Mouse (Mus musculus) limb, embryonic 10.5 days (tissue): ENCODE measurements around the gene Dscam. TPM values are rescaled to one million over a fixed set of nuclear protein-coding genes. Genes with fewer than 3 reads are reported as not detected.

Source experiments
- DNase-seq: peaks from one replicate; pipeline ENCODE4 v3.0.0-alpha.2; 2017; ENCODE audit warnings: low spot score
- H3K27ac ChIP-seq: fragments of 300-500 bp; sonication (generic); 2 replicates; pipeline ENCODE4 v1.5.1; 2016; ENCODE audit warnings: mild to moderate bottlenecking
- H3K27me3 ChIP-seq: fragments of 300-500 bp; sonication (generic); 2 replicates; pipeline ENCODE4 v1.6.1; 2016; ENCODE audit warnings: low read depth, mild to moderate bottlenecking; ENCODE audit not compliant: poor library complexity, severe bottlenecking
- H3K36me3 ChIP-seq: fragments of 300-500 bp; sonication (generic); 2 replicates; pipeline ENCODE4 v1.6.1; 2016; ENCODE audit warnings: mild to moderate bottlenecking, moderate library complexity
- H3K4me1 ChIP-seq: fragments of 300-500 bp; sonication (generic); 2 replicates; pipeline ENCODE4 v1.6.1; 2016
- H3K4me3 ChIP-seq: fragments of 300-500 bp; sonication (generic); 2 replicates; pipeline ENCODE4 v1.5.1; 2016; ENCODE audit warnings: mild to moderate bottlenecking, moderate library complexity
- H3K9me3 ChIP-seq: fragments of 300-500 bp; sonication (generic); replicated peaks from 2 replicates; pipeline ENCODE4 v1.6.1; 2016; ENCODE audit warnings: mild to moderate bottlenecking
- WGBS: fragments of 180-500 bp; shearing (Covaris S2); methylation state at CpG from one replicate; pipeline ENCODE4 v1.1.7; 2016; 5-methylcytosine and 5-hydroxymethylcytosine counted together
- polyA plus RNA-seq: library from polyadenylated mRNA; unstranded; fragments of >200 nt; fragmentation: Nextera tagmentation; extraction: Ambion mirVana; gene quantifications from 2 replicates; pipeline ENCODE4 v1.2.1, GENCODE M21; 2016

Dscam gene
- polyA plus RNA-seq, 1 experiment from 2014 or later: not detected

DNA sequence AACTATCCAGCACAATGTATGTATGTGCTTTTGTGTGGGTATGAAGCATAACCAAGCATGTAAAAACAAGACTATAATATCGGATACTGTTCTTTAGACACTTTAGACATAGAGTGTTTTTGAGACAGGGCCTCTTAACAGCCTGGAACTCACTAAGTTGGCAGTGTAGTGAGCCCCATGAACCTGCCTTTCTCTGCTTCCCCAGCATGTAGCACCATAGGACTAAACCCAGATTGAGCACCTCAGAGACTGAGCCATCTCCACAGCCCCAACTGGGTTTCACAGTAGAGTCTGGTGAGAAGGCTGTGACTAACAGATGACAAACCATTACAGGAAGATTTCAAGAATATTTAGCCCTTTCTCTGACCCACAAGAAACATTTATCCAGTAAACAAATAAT lies 75.1 kb downstream of the Dscam start:
- H3K4me3 ChIP-seq: no peak overlapping the region
- H3K9me3 ChIP-seq: no peaks in the 10 kb centered on the region
- DNase-seq: no peak
- 91% methylated on average over 1 of the region's 1 CpGs for WGBS
- H3K4me1 ChIP-seq: peaks cover 15% of the 10 kb centered on the region
- no peaks in the 10 kb centered on the region for H3K36me3 ChIP-seq
- no peak overlapping the region for H3K27ac ChIP-seq
- peaks cover 36% of the 10 kb centered on the region; the same call in 1 of the 2 replicates for H3K27me3 ChIP-seq

DNA sequence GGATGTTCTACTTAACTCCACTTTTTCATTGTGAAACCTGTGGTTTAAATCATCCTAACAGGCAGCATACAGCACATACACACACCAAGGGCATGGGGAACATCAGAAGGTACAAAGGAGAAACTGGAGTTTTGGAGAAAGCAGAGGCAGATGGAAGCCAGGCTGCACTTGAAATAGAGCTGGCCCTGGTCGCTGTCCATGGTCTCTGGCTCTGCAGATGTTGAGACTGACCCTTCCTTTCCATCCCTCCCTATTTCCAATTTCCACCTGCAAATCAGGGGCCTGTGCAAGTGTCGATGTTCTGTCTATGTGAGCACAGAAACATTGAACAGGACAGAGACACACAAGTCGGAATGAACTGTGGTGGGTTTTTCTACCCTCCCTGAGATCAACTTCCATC lies 81.2 kb downstream of the Dscam start:
- DNase-seq: peak; percentile 46
- Histone ChIP-seq H3K9me3 (no peaks in the 10 kb centered on the region), H3K27me3 (no peaks in the 10 kb centered on the region), H3K36me3 (no peaks in the 10 kb centered on the region), H3K4me3 (no peak overlapping the region), H3K27ac (no peak overlapping the region), H3K4me1 (no peaks in the 10 kb centered on the region)
- WGBS: 60% methylated on average over 3 of the region's 3 CpGs

DNA sequence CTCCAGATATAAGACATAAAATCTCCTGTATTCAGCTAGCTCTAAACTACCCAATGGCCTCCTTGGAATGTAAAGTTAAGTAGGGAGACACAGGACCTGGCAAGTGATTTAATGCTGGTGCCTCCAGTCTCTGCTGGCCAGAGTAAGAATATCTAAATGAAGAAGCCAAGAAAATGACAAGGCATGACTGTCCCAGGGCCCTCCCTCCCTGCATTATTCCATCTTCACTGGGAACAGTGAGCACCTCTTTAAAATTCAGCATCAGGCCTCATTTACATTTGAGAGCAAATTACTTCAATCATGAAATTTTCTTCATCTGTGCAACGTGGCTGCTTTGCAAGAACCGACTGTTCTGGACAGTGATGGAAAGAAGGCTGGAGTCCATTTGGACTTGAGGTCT lies 86.9 kb downstream of the Dscam start:
- no peaks in the 10 kb centered on the region for H3K9me3 ChIP-seq
- H3K27ac ChIP-seq: no peak overlapping the region
- H3K4me1 ChIP-seq: no peaks in the 10 kb centered on the region
- no peaks in the 10 kb centered on the region for H3K27me3 ChIP-seq
- no peak for DNase-seq
- 85% methylated on average over 2 of the region's 2 CpGs for WGBS
- H3K4me3 ChIP-seq: no peak overlapping the region
- H3K36me3 ChIP-seq: no peaks in the 10 kb centered on the region

DNA sequence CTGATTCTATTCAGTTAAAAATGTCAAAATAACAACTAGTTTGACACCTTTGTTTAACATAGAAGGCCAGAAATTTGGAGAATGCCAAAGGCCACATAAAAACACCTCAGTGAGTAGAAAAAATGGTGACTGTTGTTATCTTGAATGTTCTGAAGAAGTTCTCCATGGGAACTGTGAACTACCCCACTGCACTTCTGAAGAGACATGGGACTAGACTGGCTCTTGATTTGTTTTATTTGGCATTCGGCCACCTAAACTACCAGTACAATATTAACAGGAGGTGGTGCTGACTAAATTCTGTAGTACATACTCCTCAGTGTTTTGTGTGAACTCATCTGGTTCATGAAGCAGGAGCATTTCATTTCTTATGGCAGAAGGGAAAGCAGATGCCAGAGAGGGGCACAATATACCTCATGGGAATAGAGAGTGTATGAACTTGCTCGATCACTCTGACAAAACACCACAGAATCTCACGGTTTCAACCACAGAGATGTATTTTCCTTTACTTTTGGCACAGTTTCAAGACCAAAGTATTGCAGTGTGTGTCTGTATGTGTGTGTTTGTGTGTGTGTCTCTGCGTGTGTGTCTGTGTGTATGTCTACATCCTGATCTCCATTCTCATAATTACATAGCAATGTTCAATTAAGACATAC lies 94.5 kb downstream of the Dscam start:
- no peaks in the 10 kb centered on the region for H3K4me1 ChIP-seq
- H3K36me3 ChIP-seq: no peaks in the 10 kb centered on the region
- DNase-seq: no peak
- no peaks in the 10 kb centered on the region for H3K27me3 ChIP-seq
- no peaks in the 10 kb centered on the region for H3K9me3 ChIP-seq
- H3K4me3 ChIP-seq: no peak overlapping the region
- 82% methylated on average over 4 of the region's 4 CpGs for WGBS
- H3K27ac ChIP-seq: no peak overlapping the region

DNA sequence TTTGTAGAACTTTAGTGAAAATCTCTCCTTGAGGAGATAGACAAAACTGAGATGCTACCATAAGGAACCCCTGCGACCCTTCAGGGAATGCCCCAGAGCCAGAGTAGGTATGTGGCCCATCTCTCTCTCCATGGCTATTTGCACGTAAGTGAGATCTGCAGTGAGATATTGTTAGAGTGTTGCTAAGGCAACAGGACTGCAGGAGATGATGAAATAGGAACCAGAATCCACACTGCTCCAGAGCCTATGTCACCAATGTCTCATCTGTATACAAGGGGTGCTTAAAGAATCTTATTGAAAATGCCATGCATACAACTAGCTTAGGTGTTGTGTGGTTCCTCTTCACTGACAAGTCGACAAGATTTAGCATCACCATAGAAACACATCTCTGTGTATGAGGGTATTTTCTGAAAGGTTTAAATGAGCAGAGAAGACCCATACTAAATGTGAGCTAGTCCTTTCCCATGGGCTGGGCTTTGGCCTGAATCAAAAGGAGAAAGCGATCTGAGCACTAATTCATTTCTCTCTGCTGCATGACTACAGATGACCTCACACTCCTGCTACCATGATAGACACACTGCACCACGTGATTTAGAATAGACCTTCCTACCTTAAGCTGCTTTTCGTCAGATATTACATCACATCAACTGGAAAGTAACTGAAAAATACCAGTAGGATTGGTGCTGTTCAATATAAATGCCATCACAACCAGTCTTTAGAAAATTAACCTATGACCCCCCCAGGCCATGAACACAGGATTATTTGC lies 95.2 kb downstream of the Dscam start:
- Histone ChIP-seq H3K36me3 (no peaks in the 10 kb centered on the region), H3K4me3 (no peak overlapping the region), H3K27ac (no peak overlapping the region), H3K9me3 (no peaks in the 10 kb centered on the region), H3K27me3 (no peaks in the 10 kb centered on the region), H3K4me1 (no peaks in the 10 kb centered on the region)
- DNase-seq: no peak
- 76% methylated on average over 6 of the region's 6 CpGs for WGBS

DNA sequence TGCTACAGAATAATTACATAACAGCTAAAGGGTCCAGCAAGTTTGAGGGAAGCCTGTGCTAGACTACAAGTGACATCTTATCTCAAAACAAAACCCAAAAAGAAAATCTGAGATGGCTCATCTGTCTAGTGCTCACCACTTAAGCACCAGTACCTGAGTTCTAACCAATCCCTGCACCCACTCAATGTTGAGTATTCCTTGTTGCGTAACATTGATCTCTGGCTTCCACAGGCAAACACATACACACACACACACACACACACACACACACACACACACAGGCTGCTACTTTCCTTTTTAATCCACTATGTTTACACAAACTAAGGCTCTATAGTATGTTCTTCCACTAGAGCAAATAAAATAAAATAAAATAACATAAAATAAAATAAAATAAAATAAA lies 96.7 kb downstream of the Dscam start:
- WGBS: 100% methylated on average over 1 of the region's 1 CpGs
- Histone ChIP-seq H3K27me3 (no peaks in the 10 kb centered on the region), H3K36me3 (no peaks in the 10 kb centered on the region), H3K4me1 (no peaks in the 10 kb centered on the region), H3K4me3 (no peak overlapping the region), H3K9me3 (no peaks in the 10 kb centered on the region), H3K27ac (no peak overlapping the region)
- DNase-seq: no peak

DNA sequence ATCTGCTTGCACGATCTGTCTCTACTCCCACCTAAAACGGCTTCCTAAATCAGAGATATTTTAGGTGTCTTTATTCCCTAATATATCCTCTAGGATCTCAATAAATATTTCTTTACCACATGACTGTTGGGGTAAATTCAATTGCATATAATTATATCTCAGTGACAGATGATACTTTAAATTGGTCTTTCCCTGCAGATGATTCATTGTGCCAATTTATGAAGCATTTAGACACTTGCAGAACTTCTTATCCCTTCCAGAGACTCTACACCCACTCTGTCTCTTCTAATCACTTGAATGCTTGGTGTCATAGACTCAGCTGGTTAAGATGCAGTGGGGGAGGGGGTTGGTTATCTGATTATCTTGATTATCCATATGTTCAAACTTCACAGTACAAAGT lies 97.9 kb downstream of the Dscam start:
- Histone ChIP-seq H3K27ac (no peak overlapping the region), H3K9me3 (no peaks in the 10 kb centered on the region), H3K36me3 (no peaks in the 10 kb centered on the region), H3K4me1 (no peaks in the 10 kb centered on the region), H3K27me3 (no peaks in the 10 kb centered on the region), H3K4me3 (no peak overlapping the region)
- no peak for DNase-seq
- WGBS: 89% methylated on average over 2 of the region's 2 CpGs

DNA sequence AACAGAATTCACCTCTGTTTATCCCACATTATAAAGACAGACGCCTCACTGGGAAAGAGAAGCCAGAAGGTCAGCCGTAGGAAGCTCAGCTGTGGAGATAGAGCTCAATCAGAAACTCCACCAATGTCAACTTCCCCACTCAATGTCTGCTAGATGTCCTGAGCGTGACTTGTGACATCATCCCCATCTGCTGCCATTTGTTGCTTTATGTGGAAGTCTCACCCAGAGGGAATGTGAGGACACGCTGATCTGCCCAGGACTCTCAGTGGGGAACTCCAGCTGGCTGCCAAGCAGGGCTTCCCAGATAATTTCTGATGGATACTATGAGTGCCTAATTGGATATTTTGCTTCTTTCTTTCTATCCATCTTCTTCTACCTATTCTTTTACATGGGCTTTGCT lies 103.7 kb downstream of the Dscam start:
- WGBS: 70% methylated on average over 4 of the region's 4 CpGs
- Histone ChIP-seq H3K36me3 (no peaks in the 10 kb centered on the region), H3K27ac (no peak overlapping the region), H3K9me3 (no peaks in the 10 kb centered on the region), H3K4me3 (no peak overlapping the region), H3K27me3 (no peaks in the 10 kb centered on the region), H3K4me1 (no peaks in the 10 kb centered on the region)
- DNase-seq: no peak

DNA sequence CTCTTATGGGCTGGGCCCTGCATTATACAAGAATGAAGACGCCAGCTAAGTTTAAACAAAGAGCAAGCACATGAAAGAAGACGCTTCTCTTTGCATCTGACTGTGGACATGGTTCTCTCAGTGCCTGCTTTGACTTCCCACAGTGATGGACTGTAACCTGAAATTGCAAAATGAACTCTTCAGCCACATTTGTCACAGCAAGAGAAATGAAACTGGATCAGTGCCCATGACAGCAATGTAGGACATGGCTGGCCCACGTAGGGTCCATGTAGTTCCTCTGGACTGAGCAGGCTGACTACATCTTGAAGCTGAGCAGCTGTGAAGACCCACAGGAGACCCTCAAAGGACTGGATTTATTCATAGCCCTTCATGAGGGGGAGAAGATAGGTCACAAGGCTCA lies 108.3 kb downstream of the Dscam start:
- H3K36me3 ChIP-seq: no peaks in the 10 kb centered on the region
- H3K27ac ChIP-seq: no peak overlapping the region
- H3K4me1 ChIP-seq: no peaks in the 10 kb centered on the region
- no peak for DNase-seq
- WGBS: 83% methylated on average over 3 of the region's 3 CpGs
- no peaks in the 10 kb centered on the region for H3K27me3 ChIP-seq
- H3K9me3 ChIP-seq: no peaks in the 10 kb centered on the region
- H3K4me3 ChIP-seq: no peak overlapping the region

DNA sequence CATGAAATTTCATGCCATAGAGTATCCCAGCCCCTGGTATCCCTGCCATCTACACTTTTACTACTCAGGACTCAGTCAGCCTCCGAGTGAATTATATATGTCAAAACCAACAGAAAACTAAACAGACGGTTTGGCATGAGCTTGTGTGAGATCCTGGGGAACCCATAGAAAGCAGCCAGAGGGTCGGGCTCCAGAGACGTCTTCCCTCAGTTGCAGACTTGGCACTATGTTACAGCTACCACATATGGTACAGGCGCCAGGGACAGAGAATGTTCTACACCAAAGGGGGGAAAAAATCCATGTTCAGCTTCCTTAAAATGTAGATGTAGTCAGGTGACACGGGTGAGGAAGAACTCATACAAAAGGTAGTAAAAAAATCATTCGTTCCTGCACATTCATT lies 109.2 kb downstream of the Dscam start:
- Histone ChIP-seq H3K9me3 (no peaks in the 10 kb centered on the region), H3K27me3 (no peaks in the 10 kb centered on the region), H3K27ac (no peak overlapping the region), H3K4me3 (no peak overlapping the region), H3K4me1 (no peaks in the 10 kb centered on the region), H3K36me3 (no peaks in the 10 kb centered on the region)
- no peak for DNase-seq
- WGBS: 90% methylated on average over 7 of the region's 7 CpGs

DNA sequence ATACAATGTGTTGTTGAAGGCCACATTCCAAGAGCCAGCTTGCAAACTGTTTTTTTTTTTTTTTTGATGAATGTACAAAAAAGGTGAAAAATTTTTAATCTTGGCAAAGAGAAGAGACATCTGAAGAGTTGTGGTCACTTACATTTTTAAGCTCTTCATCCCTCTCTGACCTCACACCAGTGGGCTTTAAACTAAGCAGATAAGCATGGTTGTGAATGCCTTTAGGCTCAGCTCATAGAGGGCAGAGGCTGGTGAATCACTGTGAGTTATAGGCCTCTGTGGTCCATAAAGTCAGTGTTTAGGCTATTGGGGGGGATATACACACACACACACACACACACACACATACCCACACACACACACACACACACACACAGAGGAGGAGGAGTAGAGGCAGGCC lies 109.8 kb downstream of the Dscam start:
- Histone ChIP-seq H3K36me3 (no peaks in the 10 kb centered on the region), H3K27ac (no peak overlapping the region), H3K4me1 (no peaks in the 10 kb centered on the region), H3K27me3 (no peaks in the 10 kb centered on the region), H3K9me3 (no peaks in the 10 kb centered on the region), H3K4me3 (no peak overlapping the region)
- no peak for DNase-seq

DNA sequence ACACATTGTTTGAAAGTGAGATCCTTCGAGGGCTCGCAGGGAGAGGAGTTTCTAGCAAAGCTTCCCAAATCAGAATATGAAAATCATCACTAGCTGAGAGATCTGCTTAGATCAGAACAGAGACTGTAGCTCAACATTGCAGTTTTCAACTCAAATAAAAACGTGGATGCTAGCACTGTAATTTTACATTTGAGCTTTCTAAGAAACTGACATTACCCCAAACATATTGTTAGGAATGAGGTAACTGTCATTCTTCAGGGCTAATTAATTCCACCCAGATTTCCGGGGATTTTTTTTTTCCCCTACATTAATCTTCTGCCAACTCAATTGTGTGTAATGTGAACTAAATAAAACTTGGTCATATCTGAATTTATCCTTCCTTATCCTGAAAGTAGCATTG lies 110.3 kb downstream of the Dscam start:
- H3K27ac ChIP-seq: no peak overlapping the region
- no peak for DNase-seq
- H3K27me3 ChIP-seq: no peaks in the 10 kb centered on the region
- no peaks in the 10 kb centered on the region for H3K36me3 ChIP-seq
- H3K4me3 ChIP-seq: no peak overlapping the region
- 80% methylated on average over 4 of the region's 4 CpGs for WGBS
- no peaks in the 10 kb centered on the region for H3K4me1 ChIP-seq
- no peaks in the 10 kb centered on the region for H3K9me3 ChIP-seq

DNA sequence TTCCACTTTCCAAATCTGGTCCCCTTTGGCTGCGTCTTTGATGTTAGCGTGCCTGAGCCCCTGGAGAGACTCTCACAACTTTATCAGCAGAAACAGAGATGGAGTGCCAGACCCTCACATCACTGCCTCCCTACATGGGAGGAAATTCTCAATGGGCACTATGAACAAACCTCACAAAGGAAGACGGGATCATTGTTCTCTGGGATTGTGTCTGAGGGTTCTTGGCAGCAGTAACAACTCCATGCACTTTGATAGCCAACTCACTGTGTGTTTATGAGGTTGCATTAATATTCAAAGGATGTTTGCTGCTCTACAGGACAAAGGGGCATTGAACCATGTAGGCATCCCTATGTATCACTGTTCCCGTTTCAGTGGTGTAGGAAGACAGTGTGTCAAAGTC lies 135.3 kb downstream of the Dscam start:
- 86% methylated on average over 4 of the region's 4 CpGs for WGBS
- H3K27me3 ChIP-seq: no peaks in the 10 kb centered on the region
- DNase-seq: no peak
- no peaks in the 10 kb centered on the region for H3K9me3 ChIP-seq
- H3K4me3 ChIP-seq: no peak overlapping the region
- H3K36me3 ChIP-seq: no peaks in the 10 kb centered on the region
- H3K4me1 ChIP-seq: no peaks in the 10 kb centered on the region
- H3K27ac ChIP-seq: no peak overlapping the region
